Mouse (Mus musculus) limb, embryonic 15.5 days (tissue): ENCODE measurements at regions not wholly inside any gene's neighbourhood (a gene's known extent, or its start where the extent isn't known, plus 50 kb on each side); places are given as distances from the start of the nearest gene placed in this dataset. TPM values are rescaled to one million over a fixed set of nuclear protein-coding genes. Genes with fewer than 3 reads are reported as not detected.

ENCODE experiments used
- ATAC-seq: fragments of 200-750 bp; cut with Nextera tagmentation; 2 replicates; pipeline ENCODE4 v1.8.0; 2017; ENCODE audit warnings: low read depth, moderate TSS enrichment; ENCODE audit not compliant: insufficient number of reproducible peaks, low FRiP score, low TSS enrichment
- H3K27ac ChIP-seq: fragments of 300-500 bp; sonication (generic); 2 replicates; pipeline ENCODE4 v1.5.1; 2015; ENCODE audit warnings: moderate library complexity, mild to moderate bottlenecking, inconsistent platforms
- H3K27me3 ChIP-seq: fragments of 300-500 bp; sonication (generic); 2 replicates; pipeline ENCODE4 v1.6.1; 2015; ENCODE audit warnings: inconsistent platforms
- H3K36me3 ChIP-seq: fragments of 300-500 bp; sonication (generic); 2 replicates; pipeline ENCODE4 v1.6.1; 2015; ENCODE audit warnings: inconsistent platforms
- H3K4me1 ChIP-seq: fragments of 300-500 bp; sonication (generic); 2 replicates; pipeline ENCODE4 v1.6.1; 2015; ENCODE audit warnings: inconsistent platforms
- H3K4me2 ChIP-seq: fragments of 300-500 bp; sonication (generic); 2 replicates; pipeline ENCODE4 v1.6.1; 2015; ENCODE audit warnings: mild to moderate bottlenecking, inconsistent platforms
- H3K4me3 ChIP-seq: fragments of 300-500 bp; sonication (generic); 2 replicates; pipeline ENCODE4 v1.5.1; 2015; ENCODE audit warnings: mild to moderate bottlenecking, inconsistent platforms
- H3K9ac ChIP-seq: fragments of 300-500 bp; sonication (generic); 2 replicates; pipeline ENCODE4 v1.6.1; 2015; ENCODE audit warnings: inconsistent platforms
- H3K9me3 ChIP-seq: fragments of 300-500 bp; sonication (generic); 2 replicates; pipeline ENCODE4 v1.6.1; 2016; ENCODE audit warnings: inconsistent platforms
- WGBS: fragments of 180-500 bp; shearing (Covaris S2); methylation state at CpG from one replicate; pipeline ENCODE4 v1.1.7; 2015; 5-methylcytosine and 5-hydroxymethylcytosine counted together
- microRNA-seq: library from miRNA; unstranded; fragments of <30 nt; microRNA quantifications from one replicate; pipeline ENCODE4, GENCODE M21; 2016

- Histone ChIP-seq H3K36me3 (no peaks in the 10 kb centered on the region), H3K9me3 (no peaks in the 10 kb centered on the region), H3K4me2 (no peak overlapping the region), H3K4me3 (no peak overlapping the region), H3K27me3 (no peaks in the 10 kb centered on the region), H3K9ac (no peak overlapping the region), H3K4me1 (no peaks in the 10 kb centered on the region), H3K27ac (no peak overlapping the region)
- no peak for ATAC-seq
- 60% methylated on average over 4 of the region's 4 CpGs for WGBS
Measured at GRCm38 (mm10) chr8:73645582-73645981, 292.2 kb upstream of the Large1 start.

- no peak overlapping the region for H3K4me3 ChIP-seq
- ATAC-seq: no peak
Measured at GRCm38 (mm10) chr8:73626798-73627197, 273.5 kb upstream of the Large1 start.

GRCm38 (mm10) chr8:73618946-73619345 lies 265.6 kb upstream of the Large1 start:
- ATAC-seq: peak; percentile 74; the same call in 1 of the 2 replicates
- no peaks in the 10 kb centered on the region for H3K4me1 ChIP-seq
- no peaks in the 10 kb centered on the region for H3K9me3 ChIP-seq
- no peak overlapping the region for H3K9ac ChIP-seq
- no peak overlapping the region for H3K27ac ChIP-seq
- no peak overlapping the region for H3K4me2 ChIP-seq
- no peaks in the 10 kb centered on the region for H3K36me3 ChIP-seq
- WGBS: 74% methylated on average over 1 of the region's 1 CpGs
- no peaks in the 10 kb centered on the region for H3K27me3 ChIP-seq
- H3K4me3 ChIP-seq: no peak overlapping the region

More at GRCm38 (mm10) chr8:73626798-73627197, 273.5 kb upstream of the Large1 start:
- no peak overlapping the region for H3K9ac ChIP-seq
- H3K4me2 ChIP-seq: no peak overlapping the region
- H3K27ac ChIP-seq: no peak overlapping the region
- H3K27me3 ChIP-seq: no peaks in the 10 kb centered on the region
- H3K9me3 ChIP-seq: no peaks in the 10 kb centered on the region
- H3K4me1 ChIP-seq: no peaks in the 10 kb centered on the region
- H3K36me3 ChIP-seq: no peaks in the 10 kb centered on the region

- Histone ChIP-seq H3K36me3 (no peaks in the 10 kb centered on the region), H3K27ac (no peak overlapping the region), H3K4me1 (no peaks in the 10 kb centered on the region), H3K4me2 (no peak overlapping the region), H3K9me3 (no peaks in the 10 kb centered on the region), H3K4me3 (no peak overlapping the region), H3K9ac (no peak overlapping the region), H3K27me3 (no peaks in the 10 kb centered on the region)
- WGBS: 81% methylated on average over 2 of the region's 2 CpGs
- no peak for ATAC-seq
Measured at GRCm38 (mm10) chr8:73614631-73615030, 261.3 kb upstream of the Large1 start.

- no peaks in the 10 kb centered on the region for H3K27me3 ChIP-seq
- no peak overlapping the region for H3K9ac ChIP-seq
- no peak overlapping the region for H3K4me2 ChIP-seq
- no peaks in the 10 kb centered on the region for H3K9me3 ChIP-seq
- no peak for ATAC-seq
- H3K36me3 ChIP-seq: no peaks in the 10 kb centered on the region
- H3K4me1 ChIP-seq: no peaks in the 10 kb centered on the region
- no peak overlapping the region for H3K27ac ChIP-seq
- 54% methylated on average over 2 of the region's 2 CpGs for WGBS
- no peak overlapping the region for H3K4me3 ChIP-seq
Measured at GRCm38 (mm10) chr8:73614106-73614505, 260.8 kb upstream of the Large1 start.

- no peak overlapping the region for H3K9ac ChIP-seq
- H3K27me3 ChIP-seq: no peaks in the 10 kb centered on the region
- H3K4me1 ChIP-seq: no peaks in the 10 kb centered on the region
- H3K36me3 ChIP-seq: no peaks in the 10 kb centered on the region
- H3K4me2 ChIP-seq: no peak overlapping the region
- H3K4me3 ChIP-seq: no peak overlapping the region
- 77% methylated on average over 10 of the region's 10 CpGs for WGBS
- H3K9me3 ChIP-seq: no peaks in the 10 kb centered on the region
- no peak overlapping the region for H3K27ac ChIP-seq
- ATAC-seq: no peak
Measured at GRCm38 (mm10) chr8:73611583-73611982, 258.2 kb upstream of the Large1 start.

- no peak for ATAC-seq
- Histone ChIP-seq H3K9me3 (no peaks in the 10 kb centered on the region), H3K36me3 (no peaks in the 10 kb centered on the region), H3K27ac (no peak overlapping the region), H3K4me3 (no peak overlapping the region), H3K27me3 (no peaks in the 10 kb centered on the region), H3K9ac (no peak overlapping the region), H3K4me1 (no peaks in the 10 kb centered on the region), H3K4me2 (no peak overlapping the region)
Measured at GRCm38 (mm10) chr8:73570599-73570998, 217.3 kb upstream of the Large1 start.

GRCm38 (mm10) chr8:73569963-73570362 lies 216.6 kb upstream of the Large1 start:
- ATAC-seq: no peak
- Histone ChIP-seq H3K4me1 (no peaks in the 10 kb centered on the region), H3K9ac (no peak overlapping the region), H3K4me3 (no peak overlapping the region), H3K9me3 (no peaks in the 10 kb centered on the region), H3K4me2 (no peak overlapping the region), H3K27ac (no peak overlapping the region), H3K36me3 (no peaks in the 10 kb centered on the region), H3K27me3 (no peaks in the 10 kb centered on the region)

Small RNA genes in the stretch of these regions (microRNA-seq; reads per million reads assigned to microRNA genes)
- not detected for gene Gm23255
